Comparison of ENCODE assay signal across 8 mouse cellular contexts in the genomic region with DNA sequence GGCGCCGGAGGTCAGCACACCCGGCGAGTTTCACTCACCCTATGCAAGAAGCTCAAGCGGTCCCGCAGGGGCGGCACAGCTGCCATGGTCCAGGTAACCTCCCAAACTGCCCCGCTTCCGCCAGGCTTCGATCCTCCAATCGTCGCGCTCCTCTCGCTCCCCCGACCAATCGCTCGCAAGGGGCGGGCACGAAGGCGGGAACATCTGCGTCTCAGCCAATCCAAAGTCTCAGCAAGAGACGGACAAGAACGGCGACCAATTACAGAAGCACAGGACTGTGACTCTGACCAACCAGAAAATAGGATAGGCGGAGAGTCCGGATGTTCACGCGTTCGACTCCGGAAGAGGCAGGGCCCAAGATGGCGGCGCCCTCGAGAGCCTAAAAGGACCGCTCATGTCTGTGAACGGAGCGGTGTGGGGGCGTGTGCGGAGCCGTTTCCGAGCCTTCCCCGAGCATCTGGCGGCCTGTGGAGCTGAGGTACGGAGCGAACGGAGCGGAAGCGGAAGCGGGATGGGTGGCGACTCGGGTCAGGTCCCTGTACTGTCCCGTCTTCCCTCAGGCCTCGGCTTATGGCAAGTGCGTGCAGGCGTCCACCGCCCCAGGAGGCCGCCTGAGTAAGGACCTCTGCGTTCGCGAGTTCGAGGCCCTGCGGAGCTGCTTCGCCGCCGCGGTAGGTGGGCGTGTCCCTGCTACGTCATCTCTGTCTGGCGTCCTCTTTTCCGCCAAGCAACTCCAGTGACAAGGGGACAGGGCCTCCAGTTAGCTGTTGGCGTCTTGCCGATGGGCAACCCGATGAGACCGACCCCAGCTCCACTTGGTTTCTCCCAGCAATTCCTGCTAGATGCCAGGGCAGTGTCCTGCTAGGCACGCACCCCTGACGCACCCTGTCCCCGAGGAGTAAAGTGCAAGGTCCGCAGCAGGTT. TPM values are rescaled to one million over a fixed set of nuclear protein-coding genes. Genes with fewer than 3 reads are reported as not detected.
DNase-seq lines count a peak whose midpoint lies in the region; ATAC-seq lines count a peak whose summit lies in the region.

A gene (minus strand): TSS at position 144 of the 924 bp plus-strand sequence.
A gene (plus strand): TSS at position 341 of the 924 bp plus-strand sequence.

- peak within 1 kb of the TSS; percentile 94 for H3K9ac ChIP-seq in lung, embryonic 16.5 days (ENCODE audit: low read length)

- no peaks in the 10 kb centered on the region for H3K27me3 ChIP-seq in lung, embryonic 16.5 days (ENCODE audit: control insufficient read depth, insufficient read depth, low read depth, low read length)

- under 1% methylated on average over 77 of the region's 77 CpGs for WGBS in lung, embryonic 16.5 days

- peaks cover 11% of the 10 kb centered on the region for H3K4me1 ChIP-seq in lung, embryonic 16.5 days (replicated peaks; ENCODE audit: control insufficient read depth, insufficient read depth, low read length)

- peak within 1 kb of the TSS; percentile 92 for H3K4me2 ChIP-seq in lung, embryonic 16.5 days (ENCODE audit: low read depth, low read length)

- peak within 1 kb of the TSS; percentile 93 for H3K27ac ChIP-seq in lung, embryonic 16.5 days (ENCODE audit: low read length)

- no peaks in the 10 kb centered on the region for H3K9me3 ChIP-seq in lung, embryonic 16.5 days (ENCODE audit: control insufficient read depth, low read length)

- peak; percentile 93 for DNase-seq in MEL-GATA-1-ER (ENCODE audit: extremely low read depth, low read depth)
- DNase-seq in cerebellum, adult 8-10 months = peak; percentile 100
- peak; percentile 99 for DNase-seq in forelimb bud, embryonic 11.5 days (ENCODE audit: low read depth, low spot score)
- DNase-seq in layer of hippocampus, adult 9-10 months (ENCODE audit: low spot score) = peak; percentile 100
- peak; percentile 100 for DNase-seq in ovary, postnatal 10 days (ENCODE audit: low spot score)
- DNase-seq in thymus, postnatal 10 days (ENCODE audit: low spot score in 2 of 2) = peak; percentile 97

- H3K4me3 ChIP-seq in lung, embryonic 16.5 days (ENCODE audit: low read length) = peak within 1 kb of the TSS; percentile 85

- ATAC-seq in hematopoietic stem cell, adult 5-6 weeks (replicated peaks in 1 of 2; ENCODE audit: insufficient read depth in 1 of 2, low FRiP score in 2 of 2, low TSS enrichment in 1 of 2, low read depth in 1 of 2, poor library complexity in 2 of 2, severe bottlenecking in 2 of 2) = peak; percentile 97
- peak; percentile 99 for ATAC-seq in lung, embryonic 16.5 days (ENCODE audit: low read depth)

- H3K36me3 ChIP-seq in lung, embryonic 16.5 days (ENCODE audit: control insufficient read depth, insufficient read depth, low read length) = peaks cover 13% of the 10 kb centered on the region

RNA-seq across cellular contexts. Expression of the first gene that starts in this region (rescaled TPM):
- 8.4 and 9.6 TPM in 2 replicates for total RNA-seq in hematopoietic stem cell, adult 5-6 weeks (2017)
- 17.8 and 18.2 TPM in 2 replicates for polyA plus RNA-seq in lung, embryonic 16.5 days (2015; fragmentation: Nextera tagmentation; extraction: Ambion mirVana)

RNA-seq across cellular contexts. Expression of the second gene that starts in this region (rescaled TPM):
- 13.4 and 17.9 TPM in 2 replicates for total RNA-seq in hematopoietic stem cell, adult 5-6 weeks (2017)
- polyA plus RNA-seq in lung, embryonic 16.5 days (2015; fragmentation: Nextera tagmentation; extraction: Ambion mirVana) = 64.7 and 78.3 TPM in 2 replicates

Comparison
In these comparisons a context has a peak if more than half of its experiments do, and no peak if none do; other contexts are left out.
1. Peak in every context shown above with its lines: DNase-seq, ATAC-seq, H3K4me3 ChIP-seq and H3K27ac ChIP-seq.